Mouse (Mus musculus) testis, adult 2 months (tissue): ENCODE measurements around the gene Ttc6.

Experiments used
- CTCF ChIP-seq: fragments of 200-500 bp; IDR thresholded peaks from 2 replicates; pipeline ENCODE4 v1.5.1; 2012; ENCODE audit warnings: low read depth, mild to moderate bottlenecking, inconsistent platforms, low read length, moderate library complexity; ENCODE audit not compliant: control insufficient read depth, insufficient read depth, insufficient replicate concordance
- POLR2A ChIP-seq: fragments of 200-500 bp; IDR thresholded peaks from 2 replicates; pipeline ENCODE4 v1.6.1; 2012; ENCODE audit warnings: low read depth, mild to moderate bottlenecking, inconsistent platforms, low read length, moderate library complexity; ENCODE audit not compliant: control insufficient read depth

- no peak for TF ChIP-seq POLR2A
- no peak for TF ChIP-seq CTCF
Measured at GRCm38 (mm10) chr12:57515702-57516377, 48.1 kb upstream of the Ttc6 start.
